Mouse (Mus musculus) stomach, embryonic 15.5 days (tissue): ENCODE measurements around the gene Mrpl43. TPM values are rescaled to one million over a fixed set of nuclear protein-coding genes. Genes with fewer than 3 reads are reported as not detected.

ENCODE experiments used
- ATAC-seq: fragments of 200-750 bp; cut with Nextera tagmentation; 2 replicates; pipeline ENCODE4 v1.8.0; 2017; ENCODE audit warnings: low read depth, moderate number of reproducible peaks, moderate TSS enrichment; ENCODE audit not compliant: insufficient read depth, low FRiP score
- H3K27ac ChIP-seq: fragments of 300-500 bp; sonication (generic); 2 replicates; pipeline ENCODE4 v1.5.1; 2015; ENCODE audit warnings: mild to moderate bottlenecking, inconsistent platforms
- H3K27me3 ChIP-seq: fragments of 300-500 bp; sonication (generic); replicated peaks from 2 replicates; pipeline ENCODE4 v1.6.1; 2015; ENCODE audit warnings: inconsistent platforms
- H3K36me3 ChIP-seq: fragments of 300-500 bp; sonication (generic); 2 replicates; pipeline ENCODE4 v1.6.1; 2015; ENCODE audit warnings: inconsistent platforms
- H3K4me1 ChIP-seq: fragments of 300-500 bp; sonication (generic); 2 replicates; pipeline ENCODE4 v1.6.1; 2015; ENCODE audit warnings: inconsistent platforms
- H3K4me2 ChIP-seq: fragments of 300-500 bp; sonication (generic); 2 replicates; pipeline ENCODE4 v1.6.1; 2015; ENCODE audit warnings: mild to moderate bottlenecking, inconsistent platforms
- H3K4me3 ChIP-seq: fragments of 300-500 bp; sonication (generic); replicated peaks from 2 replicates; pipeline ENCODE4 v1.5.1; 2015; ENCODE audit warnings: inconsistent platforms
- H3K9ac ChIP-seq: fragments of 300-500 bp; sonication (generic); 2 replicates; pipeline ENCODE4 v1.6.1; 2015; ENCODE audit warnings: inconsistent platforms
- H3K9me3 ChIP-seq: fragments of 300-500 bp; sonication (generic); 2 replicates; pipeline ENCODE4 v1.6.1; 2016; ENCODE audit warnings: inconsistent platforms
- WGBS: fragments of 180-500 bp; shearing (Covaris S2); methylation state at CpG from one replicate; pipeline ENCODE4 v1.1.7; 2015; 5-methylcytosine and 5-hydroxymethylcytosine counted together
- polyA plus RNA-seq: library from polyadenylated mRNA; unstranded; fragments of >200 nt; fragmentation: Nextera tagmentation; extraction: Ambion mirVana; gene quantifications from 2 replicates; pipeline ENCODE4 v1.2.1, GENCODE M21; 2015

The Mrpl43 gene
- polyA plus RNA-seq, 1 experiment from 2014 or later: 70.4 TPM

DNA sequence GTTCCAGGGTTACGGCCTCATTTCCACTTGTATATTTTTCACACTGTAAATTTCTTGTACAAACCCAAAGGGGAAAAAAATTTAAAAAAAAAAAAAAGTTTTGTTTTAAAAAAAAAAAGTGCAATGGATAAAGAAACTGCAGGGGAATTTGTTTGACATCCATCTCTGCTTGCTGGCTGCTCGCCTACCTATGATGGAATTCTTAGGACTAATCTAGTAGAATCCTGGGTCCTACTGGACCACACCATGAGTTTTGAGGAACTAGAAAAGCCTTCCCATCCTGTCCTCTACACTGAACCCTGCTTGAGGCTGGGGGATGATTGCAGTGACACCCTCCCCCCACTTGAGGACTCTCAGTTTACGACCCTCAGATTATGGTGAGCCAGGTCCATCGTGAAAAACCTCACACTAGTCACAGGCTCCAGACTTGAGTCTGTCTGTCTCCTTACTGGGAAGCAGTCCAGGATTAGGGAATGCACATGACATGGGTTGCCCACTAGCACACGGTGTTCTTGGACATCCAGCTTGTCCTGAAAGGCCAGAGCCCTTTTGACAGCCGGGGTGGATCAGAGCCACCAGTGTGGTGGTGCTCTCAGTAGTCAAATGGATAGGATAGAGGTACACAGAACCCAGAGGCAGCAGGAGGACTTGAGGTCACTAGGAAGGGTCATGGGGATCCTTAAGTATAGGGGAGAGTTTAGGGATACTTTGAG is 20.9 kb upstream of the Mrpl43 start:
- Histone ChIP-seq H3K27me3 (no peaks in the 10 kb centered on the region), H3K9ac (no peak overlapping the region), H3K36me3 (peaks cover 38% of the 10 kb centered on the region), H3K27ac (no peak overlapping the region), H3K9me3 (no peaks in the 10 kb centered on the region), H3K4me2 (no peak overlapping the region), H3K4me3 (no peak overlapping the region), H3K4me1 (peaks cover 25% of the 10 kb centered on the region)
- 70% methylated on average over 6 of the region's 6 CpGs for WGBS
- no peak for ATAC-seq

DNA sequence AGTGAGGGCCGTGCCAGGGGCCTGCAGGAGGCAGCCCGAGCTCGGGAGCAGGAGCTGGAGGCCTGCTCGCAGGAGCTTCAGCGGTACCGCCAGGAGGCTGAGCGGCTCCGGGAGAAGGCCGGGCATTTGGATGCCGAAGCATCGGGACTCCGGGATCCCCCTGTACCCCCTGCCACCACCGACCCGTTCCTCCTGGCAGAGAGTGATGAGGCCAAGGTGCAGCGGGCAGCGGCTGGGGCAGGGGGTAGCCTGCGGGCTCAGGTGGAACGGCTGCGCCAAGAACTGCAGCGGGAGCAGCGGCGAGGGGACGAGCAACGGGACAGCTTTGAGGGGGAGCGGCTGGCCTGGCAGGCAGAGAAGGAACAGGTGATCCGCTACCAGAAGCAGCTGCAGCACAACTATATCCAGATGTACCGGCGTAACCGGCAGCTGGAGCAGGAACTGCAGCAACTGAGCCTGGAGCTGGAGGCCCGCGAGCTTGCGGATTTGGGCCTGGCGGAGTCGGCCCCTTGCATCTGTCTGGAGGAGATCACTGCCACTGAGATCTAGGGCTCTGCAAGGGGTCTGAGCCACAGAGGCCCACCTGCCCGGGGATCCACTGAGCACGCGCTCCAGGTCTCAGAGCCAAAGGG is 19.8 kb upstream of the Mrpl43 start:
- no peak for ATAC-seq
- Histone ChIP-seq H3K27ac (no peak overlapping the region), H3K9ac (no peak overlapping the region), H3K4me2 (no peak overlapping the region), H3K9me3 (no peaks in the 10 kb centered on the region), H3K27me3 (no peaks in the 10 kb centered on the region), H3K36me3 (peaks cover 38% of the 10 kb centered on the region), H3K4me3 (no peak overlapping the region), H3K4me1 (peaks cover 33% of the 10 kb centered on the region)
- 87% methylated on average over 37 of the region's 37 CpGs for WGBS

DNA sequence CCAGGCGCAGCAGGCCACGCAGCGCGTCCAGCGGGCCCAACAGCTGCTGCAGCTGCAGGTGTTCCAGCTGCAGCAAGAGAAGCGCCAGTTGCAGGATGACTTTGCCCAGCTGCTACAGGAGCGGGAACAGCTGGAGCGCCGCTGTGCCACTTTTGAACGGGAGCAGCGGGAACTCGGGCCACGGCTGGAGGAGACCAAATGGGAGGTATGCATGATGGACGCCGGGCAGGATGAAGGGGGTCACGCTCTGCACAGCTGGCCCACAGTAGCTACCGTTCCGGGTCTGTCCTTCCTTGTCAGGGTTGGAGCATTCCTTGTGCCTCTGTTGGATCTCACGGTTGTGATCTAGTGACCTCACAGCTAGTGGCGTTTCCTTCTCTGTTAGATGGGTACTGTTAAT is 18.5 kb upstream of the Mrpl43 start:
- Histone ChIP-seq H3K4me1 (peaks cover 37% of the 10 kb centered on the region), H3K4me3 (no peak overlapping the region), H3K4me2 (no peak overlapping the region), H3K36me3 (peaks cover 38% of the 10 kb centered on the region), H3K9me3 (no peaks in the 10 kb centered on the region), H3K9ac (no peak overlapping the region), H3K27ac (no peak overlapping the region), H3K27me3 (no peaks in the 10 kb centered on the region)
- no peak for ATAC-seq
- 84% methylated on average over 20 of the region's 20 CpGs for WGBS

DNA sequence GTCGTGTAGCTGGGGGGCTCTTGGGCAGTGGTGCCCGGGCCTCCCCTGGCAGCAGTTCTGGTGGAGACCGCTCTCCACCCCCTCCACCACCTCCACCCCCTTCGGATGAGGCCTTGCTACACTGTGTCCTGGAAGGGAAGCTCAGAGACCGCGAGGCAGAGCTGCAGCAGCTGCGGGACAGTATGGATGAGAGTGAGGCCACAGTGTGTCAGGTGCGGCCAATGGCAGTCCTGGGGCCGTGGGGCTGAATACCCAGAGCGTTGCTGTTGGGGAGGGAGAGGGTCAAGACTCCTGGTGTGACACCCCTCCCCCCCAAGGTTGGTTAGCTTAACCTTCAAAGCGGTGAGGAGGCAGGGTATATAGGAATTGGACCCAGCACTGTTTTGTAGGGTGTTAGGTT is 17.8 kb upstream of the Mrpl43 start:
- ATAC-seq: no peak

DNA sequence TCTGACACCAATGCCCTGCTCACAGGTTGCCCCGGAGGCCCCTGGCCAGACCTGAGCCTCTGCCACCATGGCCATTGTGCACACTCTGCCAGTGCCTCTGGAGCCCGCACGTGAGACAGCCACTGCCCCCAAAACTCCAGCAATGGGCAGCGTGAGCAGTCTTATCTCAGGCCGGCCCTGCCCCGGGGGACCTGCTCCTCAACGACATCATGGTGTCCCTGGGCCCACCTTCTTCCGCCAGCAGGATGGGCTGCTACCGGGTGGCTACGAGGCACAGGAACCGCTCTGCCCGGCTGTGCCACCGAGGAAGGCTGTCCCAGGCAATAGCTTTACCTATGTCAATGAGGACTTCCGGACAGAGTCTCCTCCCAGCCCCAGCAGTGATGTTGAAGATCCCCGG is 15.1 kb upstream of the Mrpl43 start:
- H3K9ac ChIP-seq: no peak overlapping the region
- WGBS: 84% methylated on average over 15 of the region's 15 CpGs

More for the DNA sequence above, 17.8 kb upstream of the Mrpl43 start:
- no peak overlapping the region for H3K9ac ChIP-seq
- peaks cover 39% of the 10 kb centered on the region for H3K4me1 ChIP-seq
- H3K36me3 ChIP-seq: peaks cover 38% of the 10 kb centered on the region
- no peak overlapping the region for H3K4me3 ChIP-seq
- H3K27me3 ChIP-seq: no peaks in the 10 kb centered on the region
- H3K9me3 ChIP-seq: no peaks in the 10 kb centered on the region
- H3K4me2 ChIP-seq: no peak overlapping the region
- H3K27ac ChIP-seq: no peak overlapping the region
- 86% methylated on average over 11 of the region's 11 CpGs for WGBS

DNA sequence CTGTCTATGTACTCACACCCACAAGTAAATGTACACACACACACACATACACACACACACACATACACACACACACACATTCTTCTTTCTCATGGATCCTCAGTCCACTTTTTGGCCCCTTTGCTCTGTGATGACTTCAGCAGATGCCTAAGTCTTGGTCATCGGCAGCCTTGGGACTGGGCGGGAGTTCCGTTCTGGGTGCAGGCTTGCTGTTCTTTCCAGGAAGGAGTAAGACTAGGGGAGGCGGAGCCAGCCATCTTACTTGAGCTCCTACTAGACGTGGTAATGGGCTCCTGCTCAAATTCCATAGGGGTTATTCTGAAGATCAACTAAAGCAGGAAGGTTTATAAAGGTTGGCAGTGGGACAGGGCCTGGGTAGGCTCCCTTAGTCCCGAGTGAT is 14.1 kb upstream of the Mrpl43 start:
- Histone ChIP-seq H3K9ac (no peak overlapping the region; the same call in 1 of the 2 replicates), H3K36me3 (peaks cover 21% of the 10 kb centered on the region), H3K4me1 (peaks cover 37% of the 10 kb centered on the region), H3K4me3 (peak overlapping the region; percentile 11; the same call in 1 of the 2 replicates), H3K9me3 (no peaks in the 10 kb centered on the region), H3K27me3 (no peaks in the 10 kb centered on the region), H3K27ac (0 out of 2 replicates have a peak overlapping the region, but pooled peaks have one; percentile 21), H3K4me2 (peak overlapping the region; percentile 95)
- WGBS: 49% methylated on average over 6 of the region's 6 CpGs
- no peak for ATAC-seq

More for the DNA sequence above, 15.1 kb upstream of the Mrpl43 start:
- no peak overlapping the region for H3K27ac ChIP-seq
- peak overlapping the region; percentile 95 for H3K4me2 ChIP-seq
- no peak overlapping the region for H3K4me3 ChIP-seq
- ATAC-seq: no peak
- no peaks in the 10 kb centered on the region for H3K9me3 ChIP-seq
- H3K27me3 ChIP-seq: no peaks in the 10 kb centered on the region
- H3K36me3 ChIP-seq: peaks cover 31% of the 10 kb centered on the region
- H3K4me1 ChIP-seq: peaks cover 34% of the 10 kb centered on the region

DNA sequence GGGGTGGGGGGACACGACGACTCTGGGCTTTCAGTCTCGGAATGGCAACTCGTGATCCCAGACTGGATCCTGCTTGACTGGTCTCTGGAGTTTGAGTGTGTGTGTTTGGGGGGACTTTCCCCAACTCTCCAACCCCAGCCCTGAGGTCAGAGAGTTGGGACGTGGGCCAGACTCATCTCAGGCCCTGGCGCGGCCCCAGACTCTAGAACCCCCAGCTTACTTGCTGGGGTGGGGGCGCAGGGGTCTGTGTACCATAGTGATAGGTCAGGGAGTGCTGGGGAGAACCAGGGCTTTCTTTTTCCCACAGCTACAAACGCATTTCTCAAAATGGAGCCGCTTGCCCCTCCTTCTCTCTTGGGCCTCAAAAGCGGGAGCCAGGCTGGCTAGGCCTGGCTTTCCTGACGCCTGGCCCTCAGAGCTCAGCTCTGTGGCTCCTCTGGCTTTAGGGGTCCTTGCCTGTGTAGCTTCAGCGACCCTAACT is 12.1 kb upstream of the Mrpl43 start:
- ATAC-seq: peak; percentile 1; the same call in 1 of the 2 replicates
- H3K4me1 ChIP-seq: peaks cover 47% of the 10 kb centered on the region

DNA sequence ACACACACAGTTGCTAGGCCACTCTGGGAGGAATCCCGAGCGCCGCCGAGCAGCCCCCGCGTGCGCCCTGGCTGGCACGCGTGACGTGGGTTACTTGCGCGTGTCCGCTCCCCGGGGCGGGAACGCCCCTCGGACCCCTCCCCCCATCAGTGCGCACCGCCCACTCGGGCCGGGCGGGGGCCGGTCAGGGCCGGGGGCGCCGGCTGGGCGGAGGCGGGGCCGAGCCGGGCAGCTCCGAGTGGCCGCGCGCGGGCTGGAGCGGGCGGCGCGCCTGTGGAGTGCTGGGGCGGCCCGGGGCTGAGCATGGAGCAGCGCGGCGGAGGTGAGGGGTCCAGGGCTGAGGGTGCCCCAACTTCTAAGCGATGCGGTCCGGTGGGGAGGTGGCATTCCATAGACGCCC is 11.7 kb upstream of the Mrpl43 start:
- Histone ChIP-seq H3K4me2 (peak overlapping the region; percentile 95), H3K27ac (peak overlapping the region; percentile 100), H3K9me3 (no peaks in the 10 kb centered on the region), H3K4me3 (peak overlapping the region; percentile 59), H3K36me3 (0 out of 2 replicates have a peak, but pooled peaks cover 5% of the 10 kb centered on the region), H3K9ac (peak overlapping the region; percentile 58; the same call in 1 of the 2 replicates), H3K4me1 (peaks cover 52% of the 10 kb centered on the region), H3K27me3 (no peaks in the 10 kb centered on the region)
- WGBS: under 1% methylated on average over 48 of the region's 48 CpGs
- ATAC-seq: peak; percentile 52

More for the DNA sequence above, 12.1 kb upstream of the Mrpl43 start:
- Histone ChIP-seq H3K27ac (peak overlapping the region; percentile 100), H3K4me3 (peak overlapping the region; percentile 59), H3K27me3 (no peaks in the 10 kb centered on the region), H3K36me3 (peaks cover 6% of the 10 kb centered on the region; the same call in 1 of the 2 replicates), H3K9ac (peak overlapping the region; percentile 58; the same call in 1 of the 2 replicates), H3K4me2 (peak overlapping the region; percentile 95), H3K9me3 (no peaks in the 10 kb centered on the region)
- WGBS: under 1% methylated on average over 13 of the region's 13 CpGs

DNA sequence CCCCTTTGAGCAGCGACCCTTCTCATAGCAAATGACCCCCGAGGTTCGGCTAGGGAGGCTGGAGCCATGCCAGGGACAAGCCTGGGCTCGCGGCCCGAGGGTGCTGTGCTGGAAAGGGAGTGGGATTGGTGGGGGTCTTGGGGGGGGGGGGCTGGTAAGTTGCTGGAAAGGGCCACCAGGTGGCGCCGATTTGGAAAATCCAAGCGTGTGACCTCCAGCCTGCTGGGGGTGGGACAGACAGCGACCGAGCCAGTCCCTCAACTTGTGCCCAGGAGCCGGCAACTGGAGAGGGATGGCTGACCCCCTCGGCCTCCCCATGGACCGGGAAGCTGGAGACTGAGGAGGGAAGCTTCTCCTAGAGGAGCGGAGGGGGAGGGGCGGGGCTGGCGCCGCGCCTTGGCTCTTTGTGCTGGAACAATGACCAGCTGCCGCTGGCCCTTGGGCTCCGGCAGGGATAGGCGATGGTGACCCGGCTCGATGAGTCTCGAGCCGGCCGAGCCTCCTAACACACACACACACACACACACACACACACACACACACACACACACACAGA is 11.1 kb upstream of the Mrpl43 start:
- Histone ChIP-seq H3K27me3 (no peaks in the 10 kb centered on the region), H3K9me3 (no peaks in the 10 kb centered on the region), H3K4me1 (peaks cover 55% of the 10 kb centered on the region), H3K4me3 (peak overlapping the region; percentile 59), H3K36me3 (no peaks in the 10 kb centered on the region), H3K4me2 (peak overlapping the region; percentile 95), H3K27ac (peak overlapping the region; percentile 100), H3K9ac (peak overlapping the region; percentile 58; the same call in 1 of the 2 replicates)
- WGBS: 0% methylated on average over 14 of the region's 27 CpGs
- peak; percentile 23 for ATAC-seq

DNA sequence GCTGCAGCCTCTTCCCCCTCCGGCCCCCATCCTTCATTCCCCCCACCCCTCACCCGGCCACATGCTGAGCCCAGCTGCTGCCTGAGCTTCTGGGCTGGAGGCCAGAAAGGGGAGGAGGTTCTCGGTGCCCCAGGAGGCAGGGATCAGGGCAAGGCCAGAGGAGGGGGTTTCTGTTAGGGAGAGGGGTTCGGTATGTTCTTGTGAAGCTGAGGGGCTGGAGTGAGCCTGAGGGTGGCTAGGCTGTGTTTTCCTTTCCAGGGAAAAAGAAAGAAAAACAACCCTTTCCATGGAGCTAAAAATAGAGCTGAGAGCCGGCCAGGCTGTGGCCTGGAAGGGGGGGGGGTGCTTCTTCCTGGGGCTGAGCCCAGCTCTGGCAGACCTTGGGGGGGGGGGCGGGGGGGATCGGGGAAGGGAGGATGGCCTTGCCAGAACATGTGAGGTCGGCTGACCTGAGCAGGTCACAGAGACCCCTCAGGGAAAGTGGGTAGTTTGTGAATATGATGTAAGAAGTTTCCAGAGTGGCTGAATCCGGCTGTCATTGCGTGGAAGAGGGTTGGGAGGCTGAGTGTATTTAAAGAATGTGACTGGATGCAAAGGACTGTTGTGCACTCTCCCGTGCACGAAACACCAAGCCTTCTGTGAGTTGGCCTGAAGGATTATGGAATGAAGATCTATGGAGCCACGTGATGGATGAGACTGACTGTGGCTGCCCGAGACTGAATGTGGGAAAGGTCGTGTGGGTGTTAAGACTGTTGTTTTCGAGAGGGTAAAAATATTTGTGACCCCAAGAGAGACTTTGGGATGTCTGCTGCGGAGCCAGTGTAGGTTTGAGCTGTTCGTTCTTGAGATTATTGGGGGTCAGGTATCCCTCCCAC is 10.3 kb upstream of the Mrpl43 start:
- Histone ChIP-seq H3K4me1 (peaks cover 53% of the 10 kb centered on the region), H3K9me3 (no peaks in the 10 kb centered on the region), H3K4me3 (peak overlapping the region; percentile 59), H3K27me3 (no peaks in the 10 kb centered on the region), H3K36me3 (no peaks in the 10 kb centered on the region), H3K4me2 (peak overlapping the region; percentile 95), H3K9ac (peak overlapping the region; percentile 40; the same call in 1 of the 2 replicates), H3K27ac (peak overlapping the region; percentile 100)
- under 1% methylated on average over 18 of the region's 18 CpGs for WGBS
- ATAC-seq: peak; percentile 21; the same call in 1 of the 2 replicates
